Mouse (Mus musculus) kidney, adult 2 months (tissue): ENCODE measurements around the gene Aig1. TPM values are rescaled to one million over a fixed set of nuclear protein-coding genes. Genes with fewer than 3 reads are reported as not detected.

Experiments used
- DNase-seq: peaks from one replicate; pipeline ENCODE4 v3.0.0; 2021
- H3K27ac ChIP-seq: fragments of 200-500 bp; 2 replicates; pipeline ENCODE4 v1.5.1; 2012; ENCODE audit warnings: low read depth, low read length, control low read depth, inconsistent platforms; ENCODE audit not compliant: insufficient read depth
- H3K27me3 ChIP-seq: fragments of 200-500 bp; replicated peaks from 2 replicates; pipeline ENCODE4 v1.6.1; 2012; ENCODE audit warnings: mild to moderate bottlenecking, moderate library complexity, low read length, inconsistent platforms; ENCODE audit not compliant: control insufficient read depth, insufficient read depth
- H3K36me3 ChIP-seq: fragments of 200-500 bp; 2 replicates; pipeline ENCODE4 v1.6.1; 2012; ENCODE audit warnings: mild to moderate bottlenecking, moderate library complexity, low read length, inconsistent platforms; ENCODE audit not compliant: control insufficient read depth, insufficient read depth
- H3K4me1 ChIP-seq: fragments of 200-500 bp; 2 replicates; pipeline ENCODE4 v1.6.1; 2011; ENCODE audit warnings: low read length; ENCODE audit not compliant: control insufficient read depth, insufficient read depth
- H3K4me3 ChIP-seq: fragments of 200-500 bp; 2 replicates; pipeline ENCODE4 v1.5.1; 2011; ENCODE audit warnings: mild to moderate bottlenecking, low read depth, low read length, control low read depth; ENCODE audit not compliant: insufficient read depth
- CTCF ChIP-seq: fragments of 200-500 bp; conservative IDR thresholded peaks from 2 replicates; pipeline ENCODE4 v1.5.1; 2011; ENCODE audit warnings: low read depth, mild to moderate bottlenecking, control low read depth, low read length, moderate library complexity, mixed read lengths; ENCODE audit not compliant: insufficient read depth, insufficient read length
- POLR2A ChIP-seq: fragments of 200-500 bp; IDR thresholded peaks from one replicate; pipeline ENCODE4 v1.6.1; 2011; ENCODE audit warnings: low read depth, low read length, control low read depth
- WGBS: fragments of 180-500 bp; shearing (Covaris S2); methylation state at CpG from one replicate; pipeline ENCODE4 v1.1.7; 2018; 5-methylcytosine and 5-hydroxymethylcytosine counted together
- polyA plus RNA-seq: library from polyadenylated mRNA; depleted of rRNA; stranded (reverse); fragments of >200 nt; gene quantifications from 2 replicates; pipeline ENCODE4 v1.2.3, GENCODE M21; 2012

Gene Aig1
- polyA plus RNA-seq, 1 experiment = 68.4 TPM

DNA sequence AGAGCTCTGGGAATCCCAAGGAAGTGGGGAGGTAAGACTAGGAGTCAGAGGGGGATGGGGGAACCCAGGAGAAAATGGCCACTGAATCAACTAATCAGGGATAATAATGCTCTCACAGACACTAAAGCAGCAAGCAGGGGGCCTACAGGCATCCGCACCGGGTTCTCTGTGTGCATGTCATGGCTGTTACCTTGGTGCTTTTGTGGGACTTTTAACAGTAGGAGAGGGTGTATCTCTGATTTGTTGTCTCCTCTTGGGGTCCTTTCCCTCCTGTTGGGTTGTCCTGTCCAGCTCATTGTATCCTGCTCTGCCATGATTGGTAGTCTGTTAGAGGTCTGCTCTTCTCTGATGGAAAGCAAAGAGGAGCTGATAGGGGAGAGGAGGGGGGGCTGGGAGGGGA, 19.6 kb downstream of the Aig1 start:
- DNase-seq = no peak
- Histone ChIP-seq H3K27ac (no peak overlapping the region), H3K4me1 (no peaks in the 10 kb centered on the region), H3K4me3 (no peak overlapping the region), H3K36me3 (no peaks in the 10 kb centered on the region), H3K27me3 (no peaks in the 10 kb centered on the region)
- 81% methylated on average over 2 of the region's 2 CpGs for WGBS
- TF ChIP-seq POLR2A (no peak), CTCF (no peak)

DNA sequence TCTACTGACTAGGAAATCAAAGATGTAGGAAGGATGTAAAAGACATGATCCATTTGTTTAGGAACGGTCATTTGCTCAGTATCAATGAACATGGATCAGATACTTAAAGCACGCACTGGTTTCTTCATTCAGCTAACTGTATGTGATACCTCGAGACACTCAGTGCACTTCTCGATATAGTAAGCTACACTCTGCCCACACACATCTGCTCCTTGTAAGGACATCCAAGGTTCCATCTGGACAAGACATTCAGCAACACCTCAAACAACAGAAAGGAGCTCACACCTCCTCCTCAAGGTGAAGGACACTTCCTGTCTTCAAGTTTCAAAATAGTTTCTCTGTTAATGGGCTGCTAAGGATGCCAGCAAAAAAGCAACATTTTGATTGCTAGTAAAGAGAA, 23.9 kb downstream of the Aig1 start:
- H3K4me1 ChIP-seq = no peaks in the 10 kb centered on the region

DNA sequence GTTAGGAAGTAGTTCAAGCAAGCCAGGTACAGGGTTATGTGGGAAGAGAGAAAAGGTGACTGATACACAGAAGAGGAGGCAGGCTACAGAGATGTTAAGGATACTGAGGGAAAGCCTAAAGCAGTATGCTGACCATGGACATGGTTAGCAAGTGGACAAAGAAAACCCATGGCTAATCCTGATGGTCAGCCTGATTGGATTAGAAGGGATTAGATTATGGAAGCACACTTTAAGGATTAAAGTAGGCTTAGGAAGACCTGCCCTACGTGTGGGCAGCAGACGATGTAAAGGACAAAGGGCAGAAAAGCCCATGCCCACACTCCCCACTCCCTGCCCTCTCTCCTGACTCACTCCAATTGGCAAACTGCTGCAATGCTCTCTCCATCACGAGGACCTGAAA, 25.0 kb downstream of the Aig1 start:
- TF ChIP-seq POLR2A (no peak), CTCF (no peak)
- 69% methylated on average over 3 of the region's 3 CpGs for WGBS
- Histone ChIP-seq H3K4me3 (no peak overlapping the region), H3K4me1 (no peaks in the 10 kb centered on the region), H3K27ac (no peak overlapping the region), H3K27me3 (no peaks in the 10 kb centered on the region), H3K36me3 (no peaks in the 10 kb centered on the region)
- no peak for DNase-seq

More for the DNA sequence above, 23.9 kb downstream of the Aig1 start:
- Histone ChIP-seq H3K36me3 (no peaks in the 10 kb centered on the region), H3K4me3 (no peak overlapping the region), H3K27ac (no peak overlapping the region), H3K27me3 (no peaks in the 10 kb centered on the region)
- WGBS = 73% methylated on average over 4 of the region's 4 CpGs
- DNase-seq = no peak
- TF ChIP-seq CTCF (no peak), POLR2A (no peak)

DNA sequence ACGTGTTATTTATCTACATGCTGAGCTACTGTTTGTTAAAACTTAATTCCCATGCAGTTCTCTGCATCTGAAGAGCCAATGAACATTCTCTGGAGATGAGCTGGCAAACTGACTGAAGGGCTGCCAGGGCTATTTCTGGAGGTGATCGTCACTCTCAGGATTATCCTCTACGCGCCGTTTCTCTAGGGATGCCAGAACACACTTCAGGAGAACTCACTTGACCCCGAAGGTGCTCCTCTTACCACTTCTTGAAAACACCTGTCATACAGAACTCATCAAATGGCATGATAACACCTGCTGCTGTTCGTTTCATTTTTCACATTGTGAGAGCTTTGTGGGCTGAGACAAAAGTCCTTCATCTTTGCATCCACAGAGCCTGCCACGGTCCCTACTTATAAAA, 25.9 kb downstream of the Aig1 start:
- TF ChIP-seq POLR2A (no peak), CTCF (no peak)
- H3K4me3 ChIP-seq = no peak overlapping the region
- no peak overlapping the region for H3K27ac ChIP-seq
- H3K4me1 ChIP-seq = no peaks in the 10 kb centered on the region
- no peaks in the 10 kb centered on the region for H3K36me3 ChIP-seq
- no peaks in the 10 kb centered on the region for H3K27me3 ChIP-seq
- no peak for DNase-seq
- WGBS = 73% methylated on average over 8 of the region's 8 CpGs

DNA sequence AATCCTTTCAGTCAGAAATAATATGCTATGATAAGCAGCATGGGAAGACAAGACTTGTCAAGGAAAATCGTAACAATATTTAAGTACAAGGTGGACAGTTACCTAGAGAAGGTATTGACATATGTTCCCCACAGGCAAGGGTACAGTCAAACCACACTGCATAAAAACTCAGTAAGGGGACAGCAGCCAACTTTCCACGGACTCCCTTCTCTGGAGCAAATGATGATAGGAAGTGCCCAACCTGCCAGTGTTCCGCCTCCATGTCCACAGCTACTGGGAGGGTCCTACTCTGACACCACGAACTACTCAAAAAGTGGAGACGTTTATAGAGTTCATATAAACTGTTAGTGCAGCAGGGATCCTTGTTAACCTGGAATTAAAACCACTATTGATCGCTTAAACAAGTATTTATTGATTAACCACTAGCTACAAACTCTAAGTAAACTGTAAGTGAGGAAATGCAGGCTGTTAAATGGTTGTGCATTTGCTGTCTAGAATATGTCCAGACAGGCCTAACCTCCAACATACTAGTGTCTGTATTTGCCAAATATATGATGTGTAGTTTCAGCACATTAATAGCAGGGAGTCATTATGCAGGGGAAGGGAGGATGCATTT, 30.2 kb downstream of the Aig1 start:
- DNase-seq = no peak
- Histone ChIP-seq H3K36me3 (no peaks in the 10 kb centered on the region), H3K27ac (no peak overlapping the region), H3K4me3 (no peak overlapping the region), H3K4me1 (no peaks in the 10 kb centered on the region), H3K27me3 (no peaks in the 10 kb centered on the region)
- TF ChIP-seq CTCF = no peak
- 83% methylated on average over 6 of the region's 6 CpGs for WGBS

DNA sequence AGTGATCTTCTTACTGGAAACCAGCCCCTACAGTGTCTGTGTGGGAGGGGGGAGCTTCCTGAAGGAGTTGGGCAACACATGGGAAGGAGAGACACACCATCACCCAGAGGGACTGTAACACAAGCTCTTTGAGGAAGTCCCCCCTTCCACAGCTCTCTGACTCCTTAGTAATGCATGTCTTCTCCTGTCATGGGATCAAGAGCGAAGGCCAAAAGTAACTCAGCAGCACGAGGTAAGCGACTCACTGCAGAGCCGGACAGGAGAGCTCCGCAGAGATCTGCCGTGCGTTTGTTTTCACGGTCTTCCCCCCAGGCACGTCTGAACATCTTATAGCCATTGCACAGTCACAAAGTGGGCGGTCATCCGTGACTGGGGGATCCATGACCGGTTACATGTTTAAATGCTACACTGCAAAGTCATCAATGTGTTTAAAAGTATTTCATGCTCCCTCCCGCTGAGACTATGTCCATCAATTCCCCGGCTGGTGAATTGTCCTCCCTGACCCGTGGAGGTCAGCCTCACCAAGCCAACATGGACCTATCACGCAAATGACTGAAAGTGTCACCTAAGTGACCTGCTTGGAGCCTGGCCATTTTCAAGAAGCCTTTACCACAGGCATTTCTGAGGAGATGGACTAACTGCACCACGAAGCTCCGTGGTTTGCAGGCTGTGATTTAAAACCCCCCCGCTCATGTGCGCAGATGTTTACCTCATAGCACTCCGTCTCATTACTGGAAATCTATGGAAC, 30.9 kb downstream of the Aig1 start:
- no peak for DNase-seq
- Histone ChIP-seq H3K4me3 (no peak overlapping the region), H3K27ac (no peak overlapping the region), H3K27me3 (no peaks in the 10 kb centered on the region), H3K4me1 (no peaks in the 10 kb centered on the region), H3K36me3 (no peaks in the 10 kb centered on the region)
- WGBS = 63% methylated on average over 21 of the region's 21 CpGs
- TF ChIP-seq POLR2A = no peak
- TF ChIP-seq CTCF = no peak

DNA sequence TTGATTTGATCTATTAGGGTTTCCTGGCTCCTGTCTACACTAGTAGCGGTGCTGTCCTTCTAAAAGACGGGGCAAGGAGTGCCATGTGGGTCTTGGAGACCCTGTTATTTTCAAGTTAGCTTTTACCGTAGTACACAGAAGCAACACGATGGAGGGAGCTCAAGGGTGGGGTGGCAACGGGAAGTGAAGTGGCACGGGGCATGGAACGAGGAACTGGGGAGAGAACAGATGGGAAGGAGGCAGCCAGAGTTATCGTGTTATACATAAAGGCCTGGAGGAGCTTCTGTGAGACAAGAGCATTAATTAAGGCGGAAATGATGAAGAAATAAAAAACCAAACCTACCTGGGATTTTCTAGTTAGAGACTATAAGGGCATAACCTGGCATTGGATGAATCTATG, 31.8 kb downstream of the Aig1 start:
- no peaks in the 10 kb centered on the region for H3K36me3 ChIP-seq
- H3K27ac ChIP-seq = no peak overlapping the region
- no peak for DNase-seq
- H3K4me1 ChIP-seq = no peaks in the 10 kb centered on the region; the same call in 1 of the 2 replicates
- WGBS = 90% methylated on average over 9 of the region's 9 CpGs
- no peak overlapping the region for H3K4me3 ChIP-seq
- no peaks in the 10 kb centered on the region for H3K27me3 ChIP-seq
- no peak for TF ChIP-seq CTCF
